Mouse (Mus musculus) C2C12 (cell line): ENCODE data around the gene Fmo4. TPM values are rescaled to one million over a fixed set of nuclear protein-coding genes. Genes with fewer than 3 reads are reported as not detected.

ENCODE experiments used
- H3K27me3 ChIP-seq: one replicate; pipeline ENCODE4 v1.6.1; 2011; ENCODE audit not compliant: control insufficient read depth, insufficient read depth, insufficient read length
- H3K36me3 ChIP-seq: one replicate; pipeline ENCODE4 v1.6.1; 2011; ENCODE audit not compliant: control insufficient read depth, insufficient read depth
- H3K4me3 ChIP-seq: one replicate; pipeline ENCODE4 v1.5.1; 2011; ENCODE audit warnings: mild to moderate bottlenecking, control low read depth; ENCODE audit not compliant: poor library complexity, insufficient read depth, severe bottlenecking
- H3K79me2 ChIP-seq: one replicate; pipeline ENCODE4 v1.6.1; 2011; ENCODE audit not compliant: control insufficient read depth, insufficient read depth
- H3K79me3 ChIP-seq: one replicate; pipeline ENCODE4 v1.6.1; 2011; ENCODE audit warnings: low read depth, control low read depth
- H3ac ChIP-seq: one replicate; pipeline ENCODE3; 2011; ENCODE audit warnings: low read depth; ENCODE audit not compliant: control insufficient read depth, insufficient read length
- CEBPB ChIP-seq: IDR thresholded peaks from one replicate; pipeline ENCODE4 v1.6.1; 2011; ENCODE audit warnings: low read depth, mild to moderate bottlenecking, control low read depth, moderate library complexity
- CTCF ChIP-seq: IDR thresholded peaks from one replicate; pipeline ENCODE4 v1.5.1; 2011; ENCODE audit not compliant: control insufficient read depth, insufficient read depth, insufficient read length
- FOSL1 ChIP-seq: IDR thresholded peaks from one replicate; pipeline ENCODE4 v1.8.0; 2011; ENCODE audit warnings: mild to moderate bottlenecking, low read length; ENCODE audit not compliant: poor library complexity, insufficient read depth, severe bottlenecking
- MAX ChIP-seq: IDR thresholded peaks from one replicate; pipeline ENCODE4 v1.6.1; 2011; ENCODE audit warnings: mild to moderate bottlenecking, control low read depth
- MYOD1 ChIP-seq: IDR thresholded peaks from one replicate; pipeline ENCODE4 v1.6.1; 2011; ENCODE audit warnings: low read depth; ENCODE audit not compliant: control insufficient read depth, insufficient read length
- MYOG ChIP-seq: IDR thresholded peaks from one replicate; pipeline ENCODE4 v1.6.1; 2011; ENCODE audit not compliant: control insufficient read depth, insufficient read length; ENCODE audit errors: extremely low read depth
- USF1 ChIP-seq: IDR thresholded peaks from one replicate; pipeline ENCODE4 v1.6.1; 2011; ENCODE audit warnings: low read depth, mild to moderate bottlenecking, control low read depth, moderate library complexity
- polyA plus RNA-seq: library from polyadenylated mRNA; unstranded; fragments of >200 nt; fragmentation: generic; extraction: Trizol; gene quantifications from one replicate; pipeline ENCODE4 v1.2.1, GENCODE M21; 2012; ENCODE audit warnings: missing spikeins

Fmo4 gene
- polyA plus RNA-seq, 1 experiment, result 0.06 TPM

- Histone ChIP-seq H3K79me2 (no peaks in the 10 kb centered on the region), H3K27me3 (no peaks in the 10 kb centered on the region), H3ac (no peak overlapping the region), H3K4me3 (no peak overlapping the region), H3K36me3 (no peaks in the 10 kb centered on the region), H3K79me3 (no peaks in the 10 kb centered on the region)
- TF ChIP-seq MAX (no peak), FOSL1 (no peak), MYOG (no peak), USF1 (no peak), MYOD1 (no peak), CEBPB (no peak), CTCF (no peak)
Measured at GRCm38 (mm10) chr1:162771617-162772360, 42.0 kb downstream of the Fmo4 start.

- Histone ChIP-seq H3ac (no peak overlapping the region), H3K79me2 (no peaks in the 10 kb centered on the region), H3K4me3 (no peak overlapping the region), H3K27me3 (no peaks in the 10 kb centered on the region), H3K36me3 (no peaks in the 10 kb centered on the region), H3K79me3 (no peaks in the 10 kb centered on the region)
- TF ChIP-seq MAX (no peak), USF1 (no peak), FOSL1 (no peak), CTCF (no peak), MYOD1 (no peak), CEBPB (no peak), MYOG (no peak)
Measured at GRCm38 (mm10) chr1:162752009-162752408, 61.8 kb downstream of the Fmo4 start.

GRCm38 (mm10) chr1:162749607-162750006 lies 64.2 kb downstream of the Fmo4 start:
- no peaks in the 10 kb centered on the region for H3K27me3 ChIP-seq
- H3K79me3 ChIP-seq, result no peaks in the 10 kb centered on the region
- no peaks in the 10 kb centered on the region for H3K36me3 ChIP-seq
- no peaks in the 10 kb centered on the region for H3K79me2 ChIP-seq
- no peak overlapping the region for H3ac ChIP-seq
- no peak for TF ChIP-seq CTCF
- no peak for TF ChIP-seq USF1
- TF ChIP-seq MYOD1, result no peak
- TF ChIP-seq MYOG, result no peak
- TF ChIP-seq CEBPB, result no peak
- TF ChIP-seq MAX, result no peak
- TF ChIP-seq FOSL1, result no peak
- no peak overlapping the region for H3K4me3 ChIP-seq

- H3K79me3 ChIP-seq, result no peaks in the 10 kb centered on the region
- no peak overlapping the region for H3ac ChIP-seq
- no peaks in the 10 kb centered on the region for H3K36me3 ChIP-seq
- H3K27me3 ChIP-seq, result no peaks in the 10 kb centered on the region
- no peak overlapping the region for H3K4me3 ChIP-seq
- no peaks in the 10 kb centered on the region for H3K79me2 ChIP-seq
- no peak for TF ChIP-seq MAX
- no peak for TF ChIP-seq CEBPB
- TF ChIP-seq MYOD1, result no peak
- no peak for TF ChIP-seq USF1
- no peak for TF ChIP-seq MYOG
- TF ChIP-seq FOSL1, result no peak
- no peak for TF ChIP-seq CTCF
Measured at GRCm38 (mm10) chr1:162748761-162749160, 65.0 kb downstream of the Fmo4 start.

Other genes starting within 250 kb of the Fmo4 start
- 12.3 TPM for gene Vamp4, start 243.5 kb downstream of the Fmo4 start, polyA plus RNA-seq
- not detected for gene Myoc, start 174.8 kb downstream of the Fmo4 start, polyA plus RNA-seq
- gene Myocos, start 155.8 kb downstream of the Fmo4 start, polyA plus RNA-seq, result not detected
- gene Prrc2c, start 73.4 kb downstream of the Fmo4 start, polyA plus RNA-seq, result 35.2 TPM
- gene Fmo1, start 52.6 kb upstream of the Fmo4 start, polyA plus RNA-seq, result 0.27 TPM
- gene Fmo2, start 84.8 kb upstream of the Fmo4 start, polyA plus RNA-seq, result not detected
- not detected for gene Fmo6, start 123.5 kb upstream of the Fmo4 start, polyA plus RNA-seq
- gene Fmo3, start 170.6 kb upstream of the Fmo4 start, polyA plus RNA-seq, result not detected